Mouse (Mus musculus): ENCODE measurements at regions not wholly inside any gene's neighbourhood (a gene's known extent, or its start where the extent isn't known, plus 50 kb on each side); places are given as distances from the start of the nearest gene placed in this dataset.
"Not testable (repeated sequence)": the region's sequence is repeated elsewhere in the genome, so short reads cannot be mapped to it uniquely, and the experiment has no call there.

- TF ChIP-seq CTCF, EP300 (IDR thresholded peaks at IDR 0.05): not testable (repeated sequence)
These were observed 157.2 kb upstream of the Frmd6 start for GRCm38 (mm10) chr12:70668158-70668557.
